In the genomic region with DNA sequence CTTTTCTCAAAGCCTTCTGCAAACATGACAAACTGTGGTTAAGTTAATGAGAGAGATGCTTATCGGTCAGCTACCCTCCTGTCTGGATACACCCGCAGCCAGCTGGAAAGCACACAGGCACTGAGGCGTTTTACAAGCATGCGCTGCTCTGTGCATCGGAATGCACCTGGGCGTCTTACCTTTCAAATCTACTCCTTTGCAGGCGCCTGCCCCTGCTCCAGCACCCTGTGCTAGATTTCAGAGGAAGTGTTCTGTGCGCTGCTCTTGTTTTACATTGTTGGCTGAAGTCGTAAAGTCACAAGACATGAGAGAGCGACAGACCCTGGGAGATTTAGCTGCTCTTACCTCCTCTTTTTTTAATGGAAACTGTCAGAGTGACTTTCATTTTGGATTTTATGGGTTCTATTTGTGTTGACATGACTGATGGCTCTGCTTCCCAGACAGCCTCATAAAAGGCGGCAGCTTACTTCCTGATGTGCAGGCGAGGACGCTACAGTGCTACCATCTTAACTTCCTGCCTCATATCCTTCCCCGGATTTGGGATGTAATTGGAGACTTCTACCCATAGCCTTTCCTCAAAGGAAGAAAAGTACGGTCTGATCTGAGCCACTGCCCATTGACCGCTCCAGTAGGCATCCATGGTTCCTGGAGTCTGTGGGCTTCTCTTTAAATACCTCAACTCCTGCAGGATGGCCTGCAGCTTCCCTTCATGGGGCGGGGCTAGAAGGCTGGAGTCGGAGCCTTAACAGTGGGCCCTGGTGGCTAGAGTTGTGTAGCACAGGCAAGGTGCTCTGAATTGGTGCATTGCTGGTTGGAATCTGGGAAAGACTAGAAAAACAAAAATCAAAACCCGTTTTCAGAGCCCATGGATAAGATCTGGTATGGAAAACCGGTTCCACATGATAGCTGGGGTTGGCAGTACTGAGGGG, we compare ENCODE assay signal across 8 mouse cellular contexts. TPM values are rescaled to one million over a fixed set of nuclear protein-coding genes. Genes with fewer than 3 reads are reported as not detected.
DNase-seq lines count a peak whose midpoint lies in the region; ATAC-seq and TF ChIP-seq lines count a peak whose summit lies in the region.

No protein-coding gene starts in this region.

- TF ChIP-seq CTCF in G1E (IDR thresholded peaks at IDR 0.05; ENCODE audit: low read depth, low read length): no peak

- no peak overlapping the region for H3K9ac ChIP-seq in forebrain, embryonic 14.5 days (ENCODE audit: low read length)
- H3K9ac ChIP-seq in forebrain, embryonic 15.5 days (replicated peaks): no peak overlapping the region
- H3K9ac ChIP-seq in intestine, embryonic 14.5 days (ENCODE audit: low read length): no peak overlapping the region
- H3K9ac ChIP-seq in lung, embryonic 16.5 days (ENCODE audit: low read length): peak overlapping the region; percentile 23; the same call in 1 of the 2 replicates

- H3K4me2 ChIP-seq in forebrain, embryonic 14.5 days (ENCODE audit: low read length): no peak overlapping the region
- no peak overlapping the region for H3K4me2 ChIP-seq in forebrain, embryonic 15.5 days (replicated peaks)
- H3K4me2 ChIP-seq in intestine, embryonic 14.5 days (ENCODE audit: low read length): peak overlapping the region; percentile 46
- peak overlapping the region; percentile 48 for H3K4me2 ChIP-seq in lung, embryonic 16.5 days (ENCODE audit: low read depth, low read length)

- no peaks in the 10 kb centered on the region for H3K4me1 ChIP-seq in forebrain, embryonic 14.5 days (ENCODE audit: control insufficient read depth, insufficient read depth, low read length)
- peaks cover 8% of the 10 kb centered on the region for H3K4me1 ChIP-seq in forebrain, embryonic 15.5 days
- peaks cover 31% of the 10 kb centered on the region for H3K4me1 ChIP-seq in G1E (ENCODE audit: insufficient read depth, low read depth, low read length)
- H3K4me1 ChIP-seq in intestine, embryonic 14.5 days (replicated peaks; ENCODE audit: control insufficient read depth, insufficient read depth, low read length): peaks cover 10% of the 10 kb centered on the region; the same call in 1 of the 2 replicates
- H3K4me1 ChIP-seq in lung, embryonic 16.5 days (replicated peaks; ENCODE audit: control insufficient read depth, insufficient read depth, low read length): peaks cover 6% of the 10 kb centered on the region; the same call in 1 of the 2 replicates

- H3K9me3 ChIP-seq in forebrain, embryonic 14.5 days (replicated peaks; ENCODE audit: control insufficient read depth, low read length): no peaks in the 10 kb centered on the region
- no peaks in the 10 kb centered on the region for H3K9me3 ChIP-seq in forebrain, embryonic 15.5 days
- no peaks in the 10 kb centered on the region for H3K9me3 ChIP-seq in G1E (replicated peaks)
- no peaks in the 10 kb centered on the region for H3K9me3 ChIP-seq in intestine, embryonic 14.5 days (ENCODE audit: control insufficient read depth, low read length)
- H3K9me3 ChIP-seq in lung, embryonic 16.5 days (ENCODE audit: control insufficient read depth, low read length): no peaks in the 10 kb centered on the region

- no peaks in the 10 kb centered on the region for H3K36me3 ChIP-seq in forebrain, embryonic 14.5 days (ENCODE audit: control insufficient read depth, insufficient read depth, low read length)
- no peaks in the 10 kb centered on the region; the same call in 1 of the 2 replicates for H3K36me3 ChIP-seq in forebrain, embryonic 15.5 days
- no peaks in the 10 kb centered on the region for H3K36me3 ChIP-seq in G1E (replicated peaks)
- H3K36me3 ChIP-seq in intestine, embryonic 14.5 days (ENCODE audit: control insufficient read depth, insufficient read depth, low read length): no peaks in the 10 kb centered on the region
- H3K36me3 ChIP-seq in lung, embryonic 16.5 days (ENCODE audit: control insufficient read depth, insufficient read depth, low read length): no peaks in the 10 kb centered on the region

- H3K27me3 ChIP-seq in forebrain, embryonic 14.5 days (replicated peaks; ENCODE audit: control insufficient read depth, insufficient read depth, low read length): no peaks in the 10 kb centered on the region
- no peaks in the 10 kb centered on the region for H3K27me3 ChIP-seq in forebrain, embryonic 15.5 days
- H3K27me3 ChIP-seq in G1E (ENCODE audit: insufficient read depth, low read length): peaks cover 49% of the 10 kb centered on the region
- H3K27me3 ChIP-seq in intestine, embryonic 14.5 days (replicated peaks; ENCODE audit: control insufficient read depth, insufficient read depth, low read length): no peaks in the 10 kb centered on the region
- no peaks in the 10 kb centered on the region for H3K27me3 ChIP-seq in lung, embryonic 16.5 days (ENCODE audit: control insufficient read depth, insufficient read depth, low read depth, low read length)

- H3K4me3 ChIP-seq in forebrain, embryonic 14.5 days (ENCODE audit: low read depth, low read length): no peak overlapping the region
- H3K4me3 ChIP-seq in forebrain, embryonic 15.5 days: no peak overlapping the region
- H3K4me3 ChIP-seq in G1E (ENCODE audit: low read depth, low read length): peak overlapping the region; percentile 34; the same call in 1 of the 2 replicates
- H3K4me3 ChIP-seq in intestine, embryonic 14.5 days (ENCODE audit: low read depth, low read length): peak overlapping the region; percentile 8; the same call in 1 of the 2 replicates
- H3K4me3 ChIP-seq in lung, embryonic 16.5 days (ENCODE audit: low read length): peak overlapping the region; percentile 14; the same call in 1 of the 2 replicates

- no peak overlapping the region for H3K27ac ChIP-seq in forebrain, embryonic 14.5 days (ENCODE audit: low read depth, low read length)
- no peak overlapping the region for H3K27ac ChIP-seq in forebrain, embryonic 15.5 days (replicated peaks)
- H3K27ac ChIP-seq in intestine, embryonic 14.5 days (ENCODE audit: low read depth): no peak overlapping the region
- H3K27ac ChIP-seq in lung, embryonic 16.5 days (ENCODE audit: low read length): no peak overlapping the region

- 76% methylated on average over 20 of the region's 20 CpGs for WGBS in forebrain, embryonic 14.5 days
- WGBS in forebrain, embryonic 15.5 days: 79% methylated on average over 20 of the region's 20 CpGs
- 28% methylated on average over 20 of the region's 20 CpGs for WGBS in intestine, embryonic 14.5 days
- 38% methylated on average over 20 of the region's 20 CpGs for WGBS in lung, embryonic 16.5 days

- ATAC-seq in forebrain, embryonic 14.5 days: no peak
- no peak for ATAC-seq in forebrain, embryonic 15.5 days (replicated peaks)
- ATAC-seq in G1E (ENCODE audit: extremely low read depth, insufficient number of reproducible peaks, low FRiP score, poor library complexity, severe bottlenecking): peak; percentile 34
- peak; percentile 75 for ATAC-seq in intestine, embryonic 14.5 days (replicated peaks; ENCODE audit: low FRiP score, low TSS enrichment, low read depth)
- peak; percentile 61; the same call in 1 of the 2 replicates for ATAC-seq in lung, embryonic 16.5 days (ENCODE audit: low read depth)

- peak; percentile 21 for DNase-seq in forebrain, embryonic 14.5 days (ENCODE audit: low spot score)
- DNase-seq in G1E (ENCODE audit: low spot score): no peak
- DNase-seq in intestine, embryonic 14.5 days (ENCODE audit: low spot score): peak; percentile 73
- peak; percentile 14 to 17 for DNase-seq in thymus, postnatal 10 days (ENCODE audit: low spot score in 2 of 2)
- DNase-seq in MN1 (ENCODE audit: low spot score): no peak
- no peak for DNase-seq in frontal cortex, postnatal 36 days (ENCODE audit: low spot score in 2 of 2)

RNA-seq across cellular contexts. Expression of gene Thsd4, which starts 40.9 kb away (rescaled TPM):
- polyA plus RNA-seq in forebrain, embryonic 14.5 days (2014; fragmentation: Nextera tagmentation; extraction: Ambion mirVana): 3.4 and 4.9 TPM in 2 replicates
- 4.9 and 5.8 TPM in 2 replicates for polyA plus RNA-seq in forebrain, embryonic 15.5 days (2015; fragmentation: Nextera tagmentation; extraction: Ambion mirVana)
- total RNA-seq in G1E (2014; fragmentation: Nextera tagmentation): 2.4 and 4.5 TPM in 2 replicates
- 2.8 and 3.0 TPM in 2 replicates for total RNA-seq in G1E (2017)
- 1.5 and 1.8 TPM in 2 replicates for polyA plus RNA-seq in G1E (2012)
- polyA plus RNA-seq in intestine, embryonic 14.5 days (2014; fragmentation: Nextera tagmentation; extraction: Ambion mirVana): 32.6 and 34.9 TPM in 2 replicates
- 6.4 and 7.3 TPM in 2 replicates for polyA plus RNA-seq in lung, embryonic 16.5 days (2015; fragmentation: Nextera tagmentation; extraction: Ambion mirVana)

Comparison
In these comparisons a context has a peak if more than half of its experiments do, and no peak if none do; other contexts are left out.
1. ATAC-seq: peak in G1E (single experiment), intestine, embryonic 14.5 days (single experiment) and lung, embryonic 16.5 days (single experiment); none in forebrain, embryonic 14.5 days (single experiment) and forebrain, embryonic 15.5 days (single experiment).
2. DNase-seq: peak in forebrain, embryonic 14.5 days (single experiment), intestine, embryonic 14.5 days (single experiment) and thymus, postnatal 10 days (2 of 2); none in G1E (single experiment), MN1 (single experiment) and frontal cortex, postnatal 36 days (0 of 2).
3. H3K4me2 ChIP-seq: peak in intestine, embryonic 14.5 days (single experiment) and lung, embryonic 16.5 days (single experiment); none in forebrain, embryonic 14.5 days (single experiment) and forebrain, embryonic 15.5 days (single experiment).
4. H3K4me3 ChIP-seq: peak in G1E (single experiment), intestine, embryonic 14.5 days (single experiment) and lung, embryonic 16.5 days (single experiment); none in forebrain, embryonic 14.5 days (single experiment) and forebrain, embryonic 15.5 days (single experiment).